Mouse (Mus musculus): ENCODE data around the gene Dimt1. TPM values are rescaled to one million over a fixed set of nuclear protein-coding genes. Genes with fewer than 3 reads are reported as not detected.
"Not testable (repeated sequence)": the region's sequence is repeated elsewhere in the genome, so short reads cannot be mapped to it uniquely, and the experiment has no call there.

Gene Dimt1
- total RNA-seq, 2 experiments from 2014 or later: 6.9 to 7.3 TPM

GRCm38 (mm10) chr13:106957554-106957953 lies 10.6 kb downstream of the Dimt1 start:
- DNase-seq: no peak

GRCm38 (mm10) chr13:106958286-106958685 lies 11.4 kb downstream of the Dimt1 start:
- DNase-seq: no peak
- intact Hi-C loops (cut with DNase I): no loop called here

More at GRCm38 (mm10) chr13:106957554-106957953, 10.6 kb downstream of the Dimt1 start:
- intact Hi-C loops (cut with DNase I): no loop called here

GRCm38 (mm10) chr13:106960557-106960956 lies 13.6 kb downstream of the Dimt1 start:
- DNase-seq: no peak

GRCm38 (mm10) chr13:106961496-106961895 lies 14.6 kb downstream of the Dimt1 start:
- intact Hi-C loops (cut with DNase I): no loop called here
- DNase-seq: no peak

More at GRCm38 (mm10) chr13:106960557-106960956, 13.6 kb downstream of the Dimt1 start:
- intact Hi-C loops (cut with DNase I): no loop called here

- intact Hi-C loops (cut with DNase I): no loop called here
- no peak for DNase-seq
Measured at GRCm38 (mm10) chr13:106996891-106997290, 50.0 kb downstream of the Dimt1 start.

GRCm38 (mm10) chr13:106997557-106997956 lies 50.6 kb downstream of the Dimt1 start:
- intact Hi-C loops (cut with DNase I): not testable (repeated sequence)

GRCm38 (mm10) chr13:106998026-106998425 lies 51.1 kb downstream of the Dimt1 start:
- intact Hi-C loops (cut with DNase I): no loop called here
- DNase-seq: no peak

More at GRCm38 (mm10) chr13:106997557-106997956, 50.6 kb downstream of the Dimt1 start:
- not testable (repeated sequence) for DNase-seq

GRCm38 (mm10) chr13:106998671-106999070 lies 51.7 kb downstream of the Dimt1 start:
- intact Hi-C loops (cut with DNase I): no loop called here
- DNase-seq: no peak

- intact Hi-C loops (cut with DNase I): no loop called here
- no peak for DNase-seq
Measured at GRCm38 (mm10) chr13:107003211-107003610, 56.3 kb downstream of the Dimt1 start.

GRCm38 (mm10) chr13:107008174-107008573 lies 61.2 kb downstream of the Dimt1 start:
- DNase-seq: no peak
- intact Hi-C loops (cut with DNase I): no loop called here

Other genes with a start within 250 kb of the Dimt1 start
- 10 to 100 TPM; 19.5 to 21.7 TPM for gene Ipo11, start 10.2 kb upstream of the Dimt1 start, total RNA-seq (2021)
- gene Kif2a, start 75.0 kb downstream of the Dimt1 start, total RNA-seq (2021): 10 to 100 TPM; 26.8 to 36.5 TPM

Measured in heart, postnatal 14 days (tissue).